Mouse (Mus musculus) small intestine, adult 2 months (tissue): ENCODE measurements around the gene Ypel2.

Experiments used
- CTCF ChIP-seq: fragments of 200-500 bp; IDR thresholded peaks from 2 replicates; pipeline ENCODE4 v1.5.1; 2012; ENCODE audit warnings: low read depth, mild to moderate bottlenecking, control low read depth, inconsistent platforms, low read length, moderate library complexity, mixed read lengths; ENCODE audit not compliant: insufficient replicate concordance, insufficient read length; ENCODE audit errors: extremely low read depth
- POLR2A ChIP-seq: fragments of 200-500 bp; IDR thresholded peaks from 2 replicates; pipeline ENCODE4 v1.6.1; 2012; ENCODE audit warnings: low read depth, mild to moderate bottlenecking, control low read depth, inconsistent platforms, low read length, moderate library complexity

DNA sequence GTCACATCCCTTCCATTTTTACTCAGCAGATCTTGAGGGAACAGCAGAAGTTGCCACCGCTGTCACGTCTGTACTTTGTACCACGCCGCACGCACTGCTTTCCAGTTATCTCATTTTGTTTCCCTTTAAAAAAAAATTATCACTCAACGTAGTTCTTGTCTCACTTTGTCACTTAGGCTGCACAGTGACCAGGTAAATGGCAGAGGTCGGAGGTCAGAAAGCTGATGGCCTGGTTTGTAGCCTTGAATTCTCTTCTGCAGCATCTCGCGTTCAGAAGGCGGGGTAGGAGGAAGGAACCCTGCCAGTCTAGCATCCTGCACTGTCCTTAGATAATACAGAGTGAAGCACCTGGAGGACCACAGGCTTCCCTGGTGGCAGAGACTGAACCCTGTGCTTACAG, 29.8 kb downstream of the Ypel2 start:
- TF ChIP-seq POLR2A (no peak), CTCF (no peak)
